Mouse (Mus musculus) left cerebral cortex, adult 18-20 months (tissue): ENCODE results near the gene H2-M5. TPM values are rescaled to one million over a fixed set of nuclear protein-coding genes. Genes with fewer than 3 reads are reported as not detected.
"Not testable (repeated sequence)": the region's sequence is repeated elsewhere in the genome, so short reads cannot be mapped to it uniquely, and the experiment has no call there.

ENCODE experiments used
- DNase-seq, 2 experiments: peaks; one replicate each; pipeline ENCODE4 v3.0.0; 2021 to 2022; ENCODE audit warnings: low spot score in 2 of 2, mixed read lengths in 1 of 2
- total RNA-seq, 2 experiments: library from RNA; stranded (reverse); gene quantifications; 2 replicates each; pipeline ENCODE4 v1.2.3; 2021

H2-M5 gene
- total RNA-seq, 2 experiments from 2014 or later, result 1.1 to 1.4 TPM

- no peak for DNase-seq
Measured at GRCm38 (mm10) chr17:36994528-36994927, 5.2 kb upstream of the H2-M5 start.

DNA sequence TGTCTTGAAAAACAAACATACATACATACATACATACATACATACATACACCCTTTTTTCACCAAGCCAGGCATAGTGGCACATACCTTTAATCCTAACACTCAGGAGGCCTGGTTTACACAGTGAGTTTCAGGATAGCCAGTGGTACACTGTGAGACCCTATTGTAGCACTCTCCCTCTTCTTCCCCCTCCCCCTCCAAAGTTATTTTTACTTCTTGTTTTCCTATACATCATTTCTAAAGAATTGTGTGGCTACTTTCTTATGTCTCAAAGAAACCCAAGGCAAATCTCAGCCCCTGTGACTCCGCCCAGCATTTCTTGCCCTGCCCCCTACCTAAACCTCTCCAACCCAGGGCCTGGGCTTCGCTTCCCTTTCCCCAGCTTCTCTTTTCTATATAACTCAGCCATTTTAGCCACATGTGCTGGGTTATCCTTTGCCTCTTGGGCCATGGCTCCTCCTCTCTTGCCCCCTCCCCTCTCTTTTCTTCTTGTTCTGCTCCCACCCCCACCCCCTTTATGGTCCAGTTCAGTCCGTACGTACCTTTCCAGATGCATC, 4.5 kb upstream of the H2-M5 start:
- no peak for DNase-seq

- DNase-seq, result peak in 1 of 2 experiments; percentile 10
Measured at GRCm38 (mm10) chr17:36992336-36993104, 3.2 kb upstream of the H2-M5 start.

- not testable (repeated sequence) for DNase-seq
Measured at GRCm38 (mm10) chr17:36990630-36991029, 1.3 kb upstream of the H2-M5 start.

DNA sequence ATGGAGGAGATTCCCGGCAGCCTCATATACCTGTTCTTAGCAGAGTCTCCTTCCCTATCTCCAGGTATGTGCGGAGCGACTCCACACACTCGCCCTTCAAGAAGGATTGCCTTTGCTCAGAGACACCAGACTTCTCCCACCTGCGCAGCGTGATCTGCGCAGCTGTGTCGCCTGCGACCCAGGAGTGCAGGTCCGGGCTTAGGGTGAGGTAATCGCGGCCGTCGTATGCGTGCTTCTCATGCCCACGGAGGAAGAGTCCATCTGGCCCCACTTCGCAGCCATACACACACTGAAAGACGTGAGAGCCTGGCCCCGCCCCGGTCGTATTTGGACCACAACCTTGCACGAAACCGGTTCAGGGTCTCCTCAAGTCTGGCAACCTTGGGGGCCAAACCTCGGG, 862 bp downstream of the H2-M5 start:
- no peak for DNase-seq

- no peak for DNase-seq
Measured at GRCm38 (mm10) chr17:36982253-36983155, 6.8 kb downstream of the H2-M5 start.

GRCm38 (mm10) chr17:36981845-36982244, 7.5 kb downstream of the H2-M5 start:
- no peak for DNase-seq

DNA sequence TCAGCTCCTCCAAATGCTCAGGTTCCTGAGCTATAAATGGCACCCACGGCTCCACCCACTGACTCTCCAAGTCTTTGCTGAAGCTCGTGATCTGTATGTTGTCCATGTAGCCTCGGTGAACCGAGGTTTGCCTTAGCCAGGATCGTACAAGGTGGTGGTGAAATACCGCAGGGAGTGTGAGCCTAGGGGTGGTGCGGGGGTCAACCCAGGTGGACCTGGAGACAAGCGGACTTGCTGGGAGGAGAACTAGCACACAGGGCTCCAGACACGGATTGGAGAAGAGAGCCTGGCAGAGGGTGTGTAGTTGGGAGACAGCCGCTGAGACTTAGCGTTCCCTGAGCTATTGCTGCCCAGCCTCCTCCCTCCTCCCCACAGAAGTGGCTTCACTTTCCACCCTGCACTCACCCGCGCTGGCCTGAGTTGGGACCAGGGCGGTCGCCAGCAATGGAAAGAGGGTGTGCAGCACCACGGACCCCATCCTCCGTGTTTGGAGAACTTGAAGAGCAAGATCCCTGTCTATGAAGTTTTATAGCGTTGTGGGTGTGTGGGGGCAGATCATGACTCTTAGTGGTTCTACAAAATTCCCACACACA, 8.0 kb downstream of the H2-M5 start, which contains the start of gene 2410137M14Rik:
Gene 2410137M14Rik (minus strand): TSS at position 17 of the 593 bp plus-strand sequence.
- peak; percentile 31 to 54 for DNase-seq

- DNase-seq, result no peak
Measured at GRCm38 (mm10) chr17:36973271-36973787, 16.0 kb downstream of the H2-M5 start.

GRCm38 (mm10) chr17:36972791-36973190, 16.5 kb downstream of the H2-M5 start:
- no peak for DNase-seq

GRCm38 (mm10) chr17:36971172-36971850, 18.0 kb downstream of the H2-M5 start:
- no peak for DNase-seq

DNA sequence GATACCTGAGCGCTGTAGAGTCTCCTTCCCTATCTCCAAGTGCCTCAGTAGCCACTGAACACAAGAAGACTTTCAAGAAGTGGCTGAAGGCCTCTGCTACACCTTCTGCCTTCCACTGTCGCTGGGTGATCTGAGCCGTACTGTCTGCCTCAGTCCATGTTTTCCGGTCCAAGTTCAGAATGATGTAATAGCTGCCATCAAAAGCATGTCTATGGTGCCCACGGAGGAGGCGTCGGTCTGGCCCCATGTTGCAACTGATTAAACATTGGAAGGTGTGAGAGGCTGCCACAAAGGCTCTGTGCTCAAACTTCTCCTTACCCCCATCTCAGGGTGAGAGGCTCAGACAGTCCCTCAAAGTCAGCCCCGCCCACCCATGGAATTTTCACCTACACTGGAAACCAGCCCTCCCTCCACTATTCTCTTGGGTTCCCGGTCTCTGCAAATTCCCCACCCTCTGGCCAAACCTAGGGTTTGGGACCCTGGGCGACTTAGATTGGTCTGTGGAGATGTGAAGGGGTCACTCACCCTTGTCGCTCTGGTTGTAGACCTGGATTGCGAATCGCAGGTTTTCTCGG, 18.9 kb downstream of the H2-M5 start:
- no peak for DNase-seq

GRCm38 (mm10) chr17:36966875-36967274, 22.5 kb downstream of the H2-M5 start:
- no peak for DNase-seq

DNA sequence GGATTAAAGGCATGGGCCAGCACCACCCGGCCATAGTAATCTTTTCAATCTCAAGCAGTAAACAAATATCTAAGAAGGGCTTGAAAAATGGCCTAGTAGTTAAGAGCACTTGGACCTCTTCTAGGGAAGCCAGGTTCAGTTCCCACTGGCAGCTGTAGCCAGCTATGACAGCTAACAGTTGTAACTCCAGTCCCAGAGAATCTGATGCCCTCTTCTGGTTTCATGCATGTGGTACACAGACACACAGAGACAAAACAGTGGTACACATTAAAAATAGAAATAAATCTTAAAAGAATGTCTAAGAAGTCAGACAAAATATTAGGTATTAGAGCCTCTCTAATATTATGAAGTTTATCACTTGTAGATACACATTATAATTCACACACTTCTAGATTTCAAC, 28.2 kb downstream of the H2-M5 start:
- no peak for DNase-seq

- DNase-seq, result no peak
Measured at GRCm38 (mm10) chr17:36958884-36959283, 30.5 kb downstream of the H2-M5 start.

- DNase-seq, result peak; percentile 94 to 97
Measured at GRCm38 (mm10) chr17:36957999-36958743, 31.2 kb downstream of the H2-M5 start, which contains the start of the genes Znrd1 and Znrd1as. TSS of gene Znrd1 (minus strand) at chr17:36958559. TSS of gene Znrd1as (plus strand) at chr17:36958592.

- no peak for DNase-seq
Measured at GRCm38 (mm10) chr17:36953062-36953461, 36.3 kb downstream of the H2-M5 start.

DNA sequence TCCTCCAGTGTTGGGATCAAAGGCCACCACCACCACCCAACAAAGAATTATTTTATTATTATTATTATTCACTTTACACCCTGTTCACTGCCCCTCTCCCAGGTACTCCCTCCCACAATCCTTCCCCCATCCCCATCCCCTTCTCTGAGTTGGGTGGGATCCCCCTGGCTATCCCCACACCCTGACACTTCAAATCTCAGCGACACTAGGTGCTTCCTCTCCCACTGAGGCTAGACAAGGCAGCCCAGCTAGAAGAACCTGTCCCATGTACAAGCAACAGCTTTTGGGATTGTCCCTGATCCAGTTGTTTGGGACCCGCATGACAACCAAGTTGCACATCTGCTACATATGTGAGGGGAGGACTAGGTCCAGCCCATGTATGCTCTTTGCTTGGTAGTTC, 36.7 kb downstream of the H2-M5 start:
- DNase-seq, result no peak
